Mouse (Mus musculus): Measurements from ENCODE around the gene Clgn. TPM values are rescaled to one million over a fixed set of nuclear protein-coding genes. Genes with fewer than 3 reads are reported as not detected.

Clgn gene
- total and polyA plus RNA-seq, 3 experiments = 0.04 to 0.06 TPM; not detected in 1

GRCm38 (mm10) chr8:83425202-83425601 lies 35.5 kb downstream of the Clgn start:
- Histone ChIP-seq H3K27me3 (ENCODE audit: control insufficient read depth in 1 of 2, insufficient read depth in 2 of 2, low read length in 2 of 2) (no peaks in the 10 kb centered on the region), H3K27ac (ENCODE audit: control insufficient read depth, low read depth, low read length) (no peak overlapping the region), H3K9me3 (replicated peaks; ENCODE audit: insufficient read depth, low read length) (no peaks in the 10 kb centered on the region), H3K36me3 (ENCODE audit: control insufficient read depth in 1 of 2, insufficient read depth in 2 of 2, low read length in 2 of 2) (peaks cover 0 to 20% of the 10 kb centered on the region in 2 experiments; a peak in 2 of 4 replicates), H3K79me2 (ENCODE audit: control insufficient read depth, insufficient read depth, low read length, poor library complexity) (no peaks in the 10 kb centered on the region), H3K4me3 (ENCODE audit: control insufficient read depth in 1 of 2, insufficient read depth in 1 of 2, low read depth in 2 of 2, low read length in 2 of 2) (no peak overlapping the region), H3K4me1 (ENCODE audit: control insufficient read depth in 1 of 2, insufficient read depth in 2 of 2, low read length in 2 of 2) (peaks cover 16 to 33% of the 10 kb centered on the region in 2 experiments), H3K9ac (ENCODE audit: control insufficient read depth, low read depth, low read length, poor library complexity, severe bottlenecking) (no peak overlapping the region)
- TF ChIP-seq NRF1 (IDR thresholded peaks at IDR 0.05; ENCODE audit: insufficient read depth, low read depth, low read length, poor library complexity, severe bottlenecking) (peak; percentile 29; the same call in 1 of the 2 replicates), EP300 (IDR thresholded peaks at IDR 0.05; ENCODE audit: low read depth in 1 of 2, low read length in 2 of 2) (peak in 1 of 2 experiments; percentile 23; a peak in 1 of 4 replicates), GABPA (IDR thresholded peaks at IDR 0.05; ENCODE audit: low read depth, low read length) (no peak), BHLHE40 (IDR thresholded peaks at IDR 0.05; ENCODE audit: borderline replicate concordance, low read depth, low read length) (peak; percentile 25; the same call in 1 of the 2 replicates), HCFC1 (IDR thresholded peaks at IDR 0.05; ENCODE audit: low read depth, low read length) (0 out of 2 replicates have a peak, but pooled peaks have one; percentile 24), ZC3H11A (IDR thresholded peaks at IDR 0.05; ENCODE audit: low read depth, low read length) (no peak)
- DNase-seq (ENCODE audit: low read depth, low spot score) = peak; percentile 53

DNA sequence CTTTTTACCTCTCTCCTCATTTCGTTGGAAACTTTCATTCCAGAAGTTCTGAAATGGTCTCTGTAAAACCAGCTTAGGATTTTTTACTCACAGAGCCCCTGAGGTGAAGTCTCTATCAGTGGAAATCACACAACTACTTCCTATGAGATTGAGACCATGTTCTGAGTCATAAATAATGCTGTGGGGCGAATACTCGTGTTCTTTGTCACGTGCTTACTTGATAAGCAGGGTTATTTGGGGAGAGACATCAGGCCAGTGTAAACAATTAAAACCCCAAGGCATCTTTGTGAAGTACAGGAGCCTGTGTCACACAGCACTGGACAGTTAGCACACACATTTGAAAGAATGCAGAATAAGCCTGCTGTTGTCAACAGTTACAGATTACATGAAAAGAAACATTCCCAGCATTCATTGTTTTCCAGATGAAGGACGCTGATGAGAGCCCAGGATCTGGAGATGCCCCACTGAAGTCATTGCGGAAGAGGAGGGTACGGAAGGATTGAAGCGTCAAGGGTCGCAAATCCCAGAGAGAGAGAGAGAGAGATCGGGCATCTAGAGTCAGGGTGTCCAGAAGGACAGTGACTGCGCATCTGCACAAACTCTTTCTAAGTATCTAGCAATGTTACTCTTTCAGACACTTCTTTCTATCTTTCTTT lies 36.6 kb downstream of the Clgn start:
- Histone ChIP-seq H3K4me1 (ENCODE audit: control insufficient read depth in 1 of 2, insufficient read depth in 2 of 2, low read length in 2 of 2) (peaks cover 16 to 33% of the 10 kb centered on the region in 2 experiments), H3K9ac (ENCODE audit: control insufficient read depth, low read depth, low read length, poor library complexity, severe bottlenecking) (peak overlapping the region; percentile 19; the same call in 1 of the 2 replicates), H3K4me3 (ENCODE audit: control insufficient read depth in 1 of 2, insufficient read depth in 1 of 2, low read depth in 2 of 2, low read length in 2 of 2) (peak overlapping the region; percentile 22 to 50), H3K27me3 (ENCODE audit: control insufficient read depth in 1 of 2, insufficient read depth in 2 of 2, low read length in 2 of 2) (no peaks in the 10 kb centered on the region), H3K9me3 (replicated peaks; ENCODE audit: insufficient read depth, low read length) (no peaks in the 10 kb centered on the region), H3K36me3 (ENCODE audit: control insufficient read depth in 1 of 2, insufficient read depth in 2 of 2, low read length in 2 of 2) (peaks cover 0 to 20% of the 10 kb centered on the region in 2 experiments; a peak in 2 of 4 replicates), H3K79me2 (ENCODE audit: control insufficient read depth, insufficient read depth, low read length, poor library complexity) (no peaks in the 10 kb centered on the region), H3K27ac (ENCODE audit: control insufficient read depth, low read depth, low read length) (no peak overlapping the region)
- peak; percentile 37 for DNase-seq (ENCODE audit: low read depth, low spot score)
- TF ChIP-seq NELFE (IDR thresholded peaks at IDR 0.05; ENCODE audit: low read depth, low read length) (no peak), EP300 (IDR thresholded peaks at IDR 0.05; ENCODE audit: low read depth in 1 of 2, low read length in 2 of 2) (0 out of 4 replicates have a peak, but pooled peaks of 1 of the 2 experiments have one; percentile 25), GATA1 (IDR thresholded peaks at IDR 0.05; ENCODE audit: low read depth, low read length) (peak; percentile 34; the same call in 1 of the 2 replicates), BHLHE40 (IDR thresholded peaks at IDR 0.05; ENCODE audit: borderline replicate concordance, low read depth, low read length) (peak; percentile 84), MYC (IDR thresholded peaks at IDR 0.05; ENCODE audit: low read depth, low read length) (0 out of 2 replicates have a peak, but pooled peaks have one; percentile 42), ZMIZ1 (IDR thresholded peaks at IDR 0.05; ENCODE audit: low read depth, low read length) (no peak), MAX (IDR thresholded peaks at IDR 0.05; ENCODE audit: low read length) (peak; percentile 68; the same call in 1 of the 2 replicates), SIN3A (IDR thresholded peaks at IDR 0.05; ENCODE audit: low read length) (peak; percentile 32; the same call in 1 of the 2 replicates), USF1 (IDR thresholded peaks at IDR 0.05; ENCODE audit: low read depth, low read length) (peak; percentile 71), MXI1 (IDR thresholded peaks at IDR 0.05; ENCODE audit: low read depth, low read length) (peak; percentile 54), E2F4 (IDR thresholded peaks at IDR 0.05; ENCODE audit: borderline replicate concordance, low read depth, low read length) (no peak)

All from MEL (cell line).